Mouse (Mus musculus) kidney, adult 2 months (tissue): ENCODE data around the gene Abce1.
A peak's percentile ranks its signal among the peaks of the same experiment; 100 is the strongest.

Experiments used
- CTCF ChIP-seq: fragments of 200-500 bp; conservative IDR thresholded peaks from 2 replicates; pipeline ENCODE4 v1.5.1; 2011; ENCODE audit warnings: low read depth, mild to moderate bottlenecking, control low read depth, low read length, moderate library complexity, mixed read lengths; ENCODE audit not compliant: insufficient read depth, insufficient read length
- POLR2A ChIP-seq: fragments of 200-500 bp; IDR thresholded peaks from one replicate; pipeline ENCODE4 v1.6.1; 2011; ENCODE audit warnings: low read depth, low read length, control low read depth

GRCm38 (mm10) chr8:79734304-79734703 lies 22.8 kb upstream of the Abce1 start:
- no peak for TF ChIP-seq POLR2A
- TF ChIP-seq CTCF: peak; percentile 37
